Mouse (Mus musculus) myocyte (in vitro differentiated cells): ENCODE results near the gene Chl1. TPM values are rescaled to one million over a fixed set of nuclear protein-coding genes. Genes with fewer than 3 reads are reported as not detected.

Experiments used
- H3K27me3 ChIP-seq: one replicate; pipeline ENCODE4 v1.6.1; 2011; ENCODE audit not compliant: control insufficient read depth, insufficient read depth, insufficient read length
- H3K36me3 ChIP-seq: one replicate; pipeline ENCODE4 v1.6.1; 2011; ENCODE audit not compliant: control insufficient read depth, insufficient read depth
- H3K4me2 ChIP-seq: one replicate; pipeline ENCODE4 v1.6.1; 2011; ENCODE audit warnings: low read depth, control low read depth
- H3K4me3 ChIP-seq: one replicate; pipeline ENCODE4 v1.5.1; 2011; ENCODE audit warnings: mild to moderate bottlenecking, control low read depth, moderate library complexity
- H3K79me2 ChIP-seq: one replicate; pipeline ENCODE4 v1.6.1; 2011; ENCODE audit not compliant: control insufficient read depth, insufficient read depth
- H3ac ChIP-seq: one replicate; pipeline ENCODE4 v1.6.1; 2011; ENCODE audit not compliant: control insufficient read depth, insufficient read length
- CEBPB ChIP-seq: IDR thresholded peaks from 2 replicates; pipeline ENCODE4 v1.6.1; 2011; ENCODE audit warnings: mild to moderate bottlenecking, moderate library complexity; ENCODE audit not compliant: poor library complexity, insufficient read depth, severe bottlenecking
- E2F4 ChIP-seq: IDR thresholded peaks from one replicate; pipeline ENCODE4 v1.6.1; 2011; ENCODE audit warnings: mild to moderate bottlenecking, control low read depth, moderate library complexity; ENCODE audit not compliant: insufficient read depth
- MAX ChIP-seq: IDR thresholded peaks from one replicate; pipeline ENCODE4 v1.6.1; 2011; ENCODE audit warnings: low read depth, mild to moderate bottlenecking, control low read depth
- MYOD1 ChIP-seq, 3 experiments: IDR thresholded peaks; one replicate each; pipeline ENCODE4 v1.6.1; 2011; ENCODE audit warnings: control low read depth in 2 of 3, low read depth in 2 of 3, mild to moderate bottlenecking in 2 of 3, moderate library complexity in 1 of 3; ENCODE audit not compliant: insufficient read length in 2 of 3, control insufficient read depth in 1 of 3
- MYOG ChIP-seq, 3 experiments: IDR thresholded peaks; one replicate each; pipeline ENCODE4 v1.6.1; 2011; ENCODE audit warnings: control low read depth in 2 of 3, low read depth in 2 of 3, mild to moderate bottlenecking in 2 of 3; ENCODE audit not compliant: insufficient read length in 2 of 3, control insufficient read depth in 1 of 3, insufficient read depth in 1 of 3
- POLR2A ChIP-seq: IDR thresholded peaks from one replicate; pipeline ENCODE4 v1.6.1; 2011; ENCODE audit warnings: low read depth, mild to moderate bottlenecking, control low read depth, moderate library complexity; ENCODE audit not compliant: insufficient read length
- POLR2AphosphoS2 ChIP-seq: IDR thresholded peaks from one replicate; pipeline ENCODE4 v1.6.1; 2011; ENCODE audit warnings: low read depth, control low read depth; ENCODE audit not compliant: insufficient read length
- REST ChIP-seq: IDR thresholded peaks from one replicate; pipeline ENCODE4 v1.6.1; 2011; ENCODE audit warnings: mild to moderate bottlenecking, control low read depth, moderate library complexity; ENCODE audit not compliant: insufficient read depth, insufficient read length
- SRF ChIP-seq: IDR thresholded peaks from one replicate; pipeline ENCODE4 v1.6.1; 2011; ENCODE audit warnings: low read depth; ENCODE audit not compliant: control insufficient read depth, insufficient read length
- TCF12 ChIP-seq: IDR thresholded peaks from one replicate; pipeline ENCODE4 v1.6.1; 2011; ENCODE audit warnings: mild to moderate bottlenecking, control low read depth; ENCODE audit not compliant: poor library complexity, insufficient read depth, severe bottlenecking
- TCF3 ChIP-seq: IDR thresholded peaks from one replicate; pipeline ENCODE4 v1.6.1; 2011; ENCODE audit warnings: low read depth, control low read depth; ENCODE audit not compliant: insufficient read length
- USF1 ChIP-seq: IDR thresholded peaks from one replicate; pipeline ENCODE4 v1.6.1; 2011; ENCODE audit warnings: low read depth, mild to moderate bottlenecking, control low read depth, moderate library complexity
- polyA plus RNA-seq: library from polyadenylated mRNA; unstranded; fragments of >200 nt; fragmentation: generic; extraction: Trizol; gene quantifications from one replicate; pipeline ENCODE4 v1.2.1, GENCODE M21; 2012; ENCODE audit warnings: missing spikeins

Chl1 gene
- polyA plus RNA-seq, 1 experiment: not detected

GRCm38 (mm10) chr6:103498404-103498803 is 12.0 kb upstream of the Chl1 start:
- TF ChIP-seq USF1: no peak
- no peak for TF ChIP-seq MYOG (IDR thresholded peaks at IDR 0.05; ENCODE audit: control insufficient read depth in 1 of 3, insufficient read depth in 1 of 3, insufficient read length in 2 of 3, low read depth in 2 of 3)
- TF ChIP-seq E2F4: no peak
- TF ChIP-seq POLR2AphosphoS2: no peak
- no peak for TF ChIP-seq MYOD1 (IDR thresholded peaks at IDR 0.05; ENCODE audit: control insufficient read depth in 1 of 3, insufficient read length in 2 of 3, low read depth in 2 of 3)
- TF ChIP-seq REST: no peak
- TF ChIP-seq POLR2A: no peak
- TF ChIP-seq TCF12: no peak
- TF ChIP-seq SRF: no peak
- TF ChIP-seq CEBPB: no peak
- TF ChIP-seq MAX: no peak
- no peak for TF ChIP-seq TCF3
- no peaks in the 10 kb centered on the region for H3K27me3 ChIP-seq

GRCm38 (mm10) chr6:103504065-103504464 is 6.3 kb upstream of the Chl1 start:
- Histone ChIP-seq H3K27me3 (no peaks in the 10 kb centered on the region), H3K36me3 (no peaks in the 10 kb centered on the region), H3K4me2 (no peak overlapping the region), H3K79me2 (no peaks in the 10 kb centered on the region), H3K4me3 (no peak overlapping the region), H3ac (no peak overlapping the region)
- no peak for TF ChIP-seq POLR2A
- no peak for TF ChIP-seq REST
- TF ChIP-seq TCF3: no peak
- TF ChIP-seq USF1: no peak
- no peak for TF ChIP-seq E2F4
- TF ChIP-seq CEBPB: no peak
- no peak for TF ChIP-seq SRF
- TF ChIP-seq POLR2AphosphoS2: no peak

More at GRCm38 (mm10) chr6:103498404-103498803, 12.0 kb upstream of the Chl1 start:
- Histone ChIP-seq H3ac (no peak overlapping the region), H3K4me3 (no peak overlapping the region), H3K4me2 (no peak overlapping the region), H3K79me2 (no peaks in the 10 kb centered on the region), H3K36me3 (no peaks in the 10 kb centered on the region)

GRCm38 (mm10) chr6:103507751-103508575 is 2.4 kb upstream of the Chl1 start:
- TF ChIP-seq POLR2AphosphoS2 (no peak), SRF (no peak), TCF12 (no peak), MYOG (IDR thresholded peaks at IDR 0.05; ENCODE audit: control insufficient read depth in 1 of 3, insufficient read depth in 1 of 3, insufficient read length in 2 of 3, low read depth in 2 of 3) (no peak), MAX (no peak), CEBPB (no peak), POLR2A (no peak), TCF3 (no peak), E2F4 (no peak), REST (no peak), USF1 (no peak)

GRCm38 (mm10) chr6:103509596-103509995 is 790 bp upstream of the Chl1 start:
- Histone ChIP-seq H3K4me2 (no peak overlapping the region), H3K4me3 (no peak overlapping the region), H3K36me3 (no peaks in the 10 kb centered on the region), H3K27me3 (no peaks in the 10 kb centered on the region), H3ac (no peak overlapping the region), H3K79me2 (no peaks in the 10 kb centered on the region)
- no peak for TF ChIP-seq MYOD1 (IDR thresholded peaks at IDR 0.05; ENCODE audit: control insufficient read depth in 1 of 3, insufficient read length in 2 of 3, low read depth in 2 of 3)
- TF ChIP-seq MAX: no peak
- TF ChIP-seq POLR2AphosphoS2: no peak
- no peak for TF ChIP-seq USF1
- no peak for TF ChIP-seq SRF
- TF ChIP-seq E2F4: no peak
- TF ChIP-seq REST: no peak
- no peak for TF ChIP-seq POLR2A
- no peak for TF ChIP-seq TCF3

More at GRCm38 (mm10) chr6:103507751-103508575, 2.4 kb upstream of the Chl1 start:
- Histone ChIP-seq H3ac (no peak overlapping the region), H3K36me3 (no peaks in the 10 kb centered on the region), H3K27me3 (no peaks in the 10 kb centered on the region), H3K79me2 (no peaks in the 10 kb centered on the region), H3K4me3 (no peak overlapping the region), H3K4me2 (no peak overlapping the region)
